Mouse (Mus musculus) embryonic facial prominence, embryonic 12.5 days (tissue): ENCODE measurements around the gene Acss3. TPM values are rescaled to one million over a fixed set of nuclear protein-coding genes. Genes with fewer than 3 reads are reported as not detected.

Experiments used
- ATAC-seq: fragments of 200-750 bp; cut with Nextera tagmentation; 2 replicates; pipeline ENCODE4 v1.8.0; 2017; ENCODE audit not compliant: insufficient number of reproducible peaks, insufficient read depth, low FRiP score, low TSS enrichment
- H3K27ac ChIP-seq: fragments of 300-500 bp; sonication (generic); 2 replicates; pipeline ENCODE4 v1.5.1; 2016; ENCODE audit warnings: mild to moderate bottlenecking
- H3K27me3 ChIP-seq: fragments of 300-500 bp; sonication (generic); 2 replicates; pipeline ENCODE4 v1.6.1; 2016; ENCODE audit warnings: mild to moderate bottlenecking, moderate library complexity
- H3K36me3 ChIP-seq: fragments of 300-500 bp; sonication (generic); 2 replicates; pipeline ENCODE4 v1.6.1; 2016; ENCODE audit warnings: mild to moderate bottlenecking
- H3K4me1 ChIP-seq: fragments of 300-500 bp; sonication (generic); 2 replicates; pipeline ENCODE4 v1.6.1; 2016
- H3K4me2 ChIP-seq: fragments of 300-500 bp; sonication (generic); replicated peaks from 2 replicates; pipeline ENCODE4 v1.6.1; 2016; ENCODE audit warnings: mild to moderate bottlenecking, moderate library complexity
- H3K4me3 ChIP-seq: fragments of 300-500 bp; sonication (generic); 2 replicates; pipeline ENCODE4 v1.5.1; 2016; ENCODE audit warnings: mild to moderate bottlenecking
- H3K9ac ChIP-seq: fragments of 300-500 bp; sonication (generic); 2 replicates; pipeline ENCODE4 v1.6.1; 2016; ENCODE audit warnings: mild to moderate bottlenecking, moderate library complexity
- H3K9me3 ChIP-seq: fragments of 300-500 bp; sonication (generic); 2 replicates; pipeline ENCODE4 v1.6.1; 2016; ENCODE audit warnings: mild to moderate bottlenecking, moderate library complexity
- WGBS: fragments of 180-500 bp; shearing (Covaris S2); methylation state at CpG from one replicate; pipeline ENCODE4 v1.1.7; 2016; 5-methylcytosine and 5-hydroxymethylcytosine counted together
- polyA plus RNA-seq: library from polyadenylated mRNA; unstranded; fragments of >200 nt; fragmentation: Nextera tagmentation; extraction: Ambion mirVana; gene quantifications from 2 replicates; pipeline ENCODE4 v1.2.1, GENCODE M21; 2016

Gene Acss3
- polyA plus RNA-seq = 6.3 and 7.4 TPM in 2 replicates

- Histone ChIP-seq H3K4me3 (peak within 1 kb of the TSS; percentile 61), H3K9ac (peak within 1 kb of the TSS; percentile 63), H3K36me3 (no peaks in the 10 kb centered on the region), H3K9me3 (no peaks in the 10 kb centered on the region), H3K4me2 (peak within 1 kb of the TSS; percentile 69), H3K4me1 (peaks cover 6% of the 10 kb centered on the region), H3K27ac (peak within 1 kb of the TSS; percentile 69; the same call in 1 of the 2 replicates), H3K27me3 (no peaks in the 10 kb centered on the region)
- 3% methylated on average over 17 of the region's 17 CpGs for WGBS
- peak; percentile 92 for ATAC-seq
These were observed at the start of gene Acss3 for GRCm38 (mm10) chr10:107123529-107124335. Gene Acss3, minus strand, starts transcription at chr10:107123668.

- Histone ChIP-seq H3K9ac (no peak overlapping the region), H3K36me3 (no peaks in the 10 kb centered on the region), H3K9me3 (no peaks in the 10 kb centered on the region), H3K27me3 (no peaks in the 10 kb centered on the region), H3K27ac (no peak overlapping the region), H3K4me1 (no peaks in the 10 kb centered on the region), H3K4me3 (no peak overlapping the region), H3K4me2 (no peak overlapping the region)
- ATAC-seq = no peak
- 76% methylated on average over 3 of the region's 3 CpGs for WGBS
These were observed 48.7 kb upstream of the Acss3 start for GRCm38 (mm10) chr10:107172003-107172689.

GRCm38 (mm10) chr10:107166486-107166885 lies 43.0 kb upstream of the Acss3 start:
- Histone ChIP-seq H3K36me3 (no peaks in the 10 kb centered on the region), H3K27me3 (no peaks in the 10 kb centered on the region), H3K27ac (no peak overlapping the region), H3K4me1 (no peaks in the 10 kb centered on the region), H3K4me2 (no peak overlapping the region), H3K9me3 (no peaks in the 10 kb centered on the region), H3K9ac (no peak overlapping the region), H3K4me3 (no peak overlapping the region)
- no peak for ATAC-seq
- 83% methylated on average over 3 of the region's 3 CpGs for WGBS

- Histone ChIP-seq H3K9ac (no peak overlapping the region), H3K36me3 (no peaks in the 10 kb centered on the region), H3K4me2 (no peak overlapping the region), H3K27ac (no peak overlapping the region), H3K27me3 (no peaks in the 10 kb centered on the region), H3K4me3 (no peak overlapping the region), H3K4me1 (no peaks in the 10 kb centered on the region), H3K9me3 (no peaks in the 10 kb centered on the region)
- 82% methylated on average over 1 of the region's 1 CpGs for WGBS
- ATAC-seq = no peak
These were observed 25.3 kb upstream of the Acss3 start for GRCm38 (mm10) chr10:107148759-107149158.

GRCm38 (mm10) chr10:107144016-107144415 lies 20.5 kb upstream of the Acss3 start:
- no peaks in the 10 kb centered on the region for H3K36me3 ChIP-seq
- H3K9me3 ChIP-seq = no peaks in the 10 kb centered on the region
- H3K27me3 ChIP-seq = no peaks in the 10 kb centered on the region
- H3K9ac ChIP-seq = no peak overlapping the region
- no peak overlapping the region for H3K4me3 ChIP-seq
- H3K4me1 ChIP-seq = no peaks in the 10 kb centered on the region
- no peak overlapping the region for H3K27ac ChIP-seq
- no peak overlapping the region for H3K4me2 ChIP-seq
- WGBS = 39% methylated on average over 1 of the region's 1 CpGs
- ATAC-seq = no peak

GRCm38 (mm10) chr10:107142910-107143309 lies 19.4 kb upstream of the Acss3 start:
- H3K36me3 ChIP-seq = no peaks in the 10 kb centered on the region
- no peaks in the 10 kb centered on the region for H3K27me3 ChIP-seq
- H3K9me3 ChIP-seq = no peaks in the 10 kb centered on the region
- ATAC-seq = no peak
- H3K4me2 ChIP-seq = no peak overlapping the region
- H3K4me1 ChIP-seq = no peaks in the 10 kb centered on the region
- no peak overlapping the region for H3K9ac ChIP-seq
- 50% methylated on average over 1 of the region's 1 CpGs for WGBS
- no peak overlapping the region for H3K4me3 ChIP-seq
- H3K27ac ChIP-seq = no peak overlapping the region

- WGBS = 7% methylated on average over 9 of the region's 9 CpGs
- H3K4me1 ChIP-seq = peaks cover 6% of the 10 kb centered on the region
- H3K4me2 ChIP-seq = peak overlapping the region; percentile 69
- peak overlapping the region; percentile 69; the same call in 1 of the 2 replicates for H3K27ac ChIP-seq
- H3K27me3 ChIP-seq = no peaks in the 10 kb centered on the region
- H3K4me3 ChIP-seq = peak overlapping the region; percentile 61
- peak; percentile 12; the same call in 1 of the 2 replicates for ATAC-seq
- no peaks in the 10 kb centered on the region for H3K36me3 ChIP-seq
- H3K9me3 ChIP-seq = no peaks in the 10 kb centered on the region
- peak overlapping the region; percentile 63 for H3K9ac ChIP-seq
These were observed 532 bp downstream of the Acss3 start for GRCm38 (mm10) chr10:107122744-107123528.

GRCm38 (mm10) chr10:107121301-107121700 lies 2.2 kb downstream of the Acss3 start:
- no peak for ATAC-seq
- H3K9ac ChIP-seq = no peak overlapping the region
- no peaks in the 10 kb centered on the region for H3K27me3 ChIP-seq
- no peaks in the 10 kb centered on the region for H3K36me3 ChIP-seq
- H3K4me3 ChIP-seq = no peak overlapping the region
- no peak overlapping the region for H3K4me2 ChIP-seq
- H3K9me3 ChIP-seq = no peaks in the 10 kb centered on the region
- WGBS = 91% methylated on average over 9 of the region's 9 CpGs
- H3K27ac ChIP-seq = no peak overlapping the region
- H3K4me1 ChIP-seq = peaks cover 6% of the 10 kb centered on the region

- H3K4me2 ChIP-seq = no peak overlapping the region
- peaks cover 6% of the 10 kb centered on the region for H3K4me1 ChIP-seq
- WGBS = 86% methylated on average over 2 of the region's 2 CpGs
- no peaks in the 10 kb centered on the region for H3K27me3 ChIP-seq
- no peak overlapping the region for H3K27ac ChIP-seq
- no peak for ATAC-seq
- H3K36me3 ChIP-seq = no peaks in the 10 kb centered on the region
- no peaks in the 10 kb centered on the region for H3K9me3 ChIP-seq
- H3K9ac ChIP-seq = no peak overlapping the region
- no peak overlapping the region for H3K4me3 ChIP-seq
These were observed 4.3 kb downstream of the Acss3 start for GRCm38 (mm10) chr10:107119135-107119534.

GRCm38 (mm10) chr10:107116709-107117267 lies 6.7 kb downstream of the Acss3 start:
- WGBS = 66% methylated on average over 4 of the region's 4 CpGs
- Histone ChIP-seq H3K27ac (no peak overlapping the region), H3K9me3 (no peaks in the 10 kb centered on the region), H3K4me2 (no peak overlapping the region), H3K4me1 (no peaks in the 10 kb centered on the region), H3K36me3 (no peaks in the 10 kb centered on the region), H3K4me3 (no peak overlapping the region), H3K27me3 (no peaks in the 10 kb centered on the region), H3K9ac (no peak overlapping the region)
- ATAC-seq = no peak

GRCm38 (mm10) chr10:107115930-107116642 lies 7.4 kb downstream of the Acss3 start:
- H3K27me3 ChIP-seq = no peaks in the 10 kb centered on the region
- no peak overlapping the region for H3K9ac ChIP-seq
- H3K4me2 ChIP-seq = no peak overlapping the region
- H3K27ac ChIP-seq = no peak overlapping the region
- ATAC-seq = no peak
- 40% methylated on average over 1 of the region's 1 CpGs for WGBS
- no peak overlapping the region for H3K4me3 ChIP-seq
- no peaks in the 10 kb centered on the region for H3K4me1 ChIP-seq
- H3K9me3 ChIP-seq = no peaks in the 10 kb centered on the region
- no peaks in the 10 kb centered on the region for H3K36me3 ChIP-seq
